Mouse (Mus musculus) kidney, postnatal 0 days (tissue): ENCODE data around the gene Gm20479. TPM values are rescaled to one million over a fixed set of nuclear protein-coding genes. Genes with fewer than 3 reads are reported as not detected.

Experiments used
- ATAC-seq: fragments of 200-750 bp; cut with Nextera tagmentation; replicated peaks from 2 replicates; pipeline ENCODE4 v1.8.0; 2017; ENCODE audit warnings: low read depth, moderate number of reproducible peaks, moderate TSS enrichment, moderate library complexity; ENCODE audit not compliant: low FRiP score
- DNase-seq: peaks from one replicate; pipeline ENCODE4 v3.0.0-alpha.2; 2016; ENCODE audit warnings: low spot score
- H3K27ac ChIP-seq: fragments of 300-500 bp; sonication (generic); 2 replicates; pipeline ENCODE4 v1.5.1; 2014; ENCODE audit warnings: mild to moderate bottlenecking
- H3K27me3 ChIP-seq: fragments of 300-500 bp; sonication (generic); 2 replicates; pipeline ENCODE4 v1.6.1; 2014; ENCODE audit warnings: low read length, mixed read lengths; ENCODE audit not compliant: insufficient read depth
- H3K36me3 ChIP-seq: fragments of 300-500 bp; sonication (generic); 2 replicates; pipeline ENCODE4 v1.6.1; 2014; ENCODE audit warnings: low read length, mixed read lengths; ENCODE audit not compliant: insufficient read depth
- H3K4me1 ChIP-seq: fragments of 300-500 bp; sonication (generic); replicated peaks from 2 replicates; pipeline ENCODE4 v1.6.1; 2014; ENCODE audit warnings: antibody characterized with exemption, low read length, mixed read lengths; ENCODE audit not compliant: insufficient read depth
- H3K4me2 ChIP-seq: fragments of 300-500 bp; sonication (generic); 2 replicates; pipeline ENCODE4 v1.6.1; 2014; ENCODE audit warnings: mild to moderate bottlenecking, low read length, moderate library complexity, mixed read lengths
- H3K4me3 ChIP-seq: fragments of 300-500 bp; sonication (generic); replicated peaks from 2 replicates; pipeline ENCODE4 v1.5.1; 2014; ENCODE audit warnings: low read depth, low read length
- H3K9ac ChIP-seq: fragments of 300-500 bp; sonication (generic); 2 replicates; pipeline ENCODE4 v1.6.1; 2014; ENCODE audit warnings: low read depth, low read length
- H3K9me3 ChIP-seq: fragments of 300-500 bp; sonication (generic); replicated peaks from 2 replicates; pipeline ENCODE4 v1.6.1; 2016; ENCODE audit warnings: low read length, inconsistent platforms, mixed read lengths
- CTCF ChIP-seq: IDR thresholded peaks from 2 replicates; pipeline ENCODE4 v1.5.1; 2016; ENCODE audit warnings: antibody characterized with exemption, low read depth, mild to moderate bottlenecking, moderate library complexity
- WGBS: fragments of 180-500 bp; shearing (Covaris S2); extraction: QIAGEN DNeasy Blood & Tissue Kit; methylation state at CpG from one replicate; pipeline ENCODE4 v1.1.7; 2014; 5-methylcytosine and 5-hydroxymethylcytosine counted together
- polyA plus RNA-seq: library from polyadenylated mRNA; unstranded; fragments of >200 nt; fragmentation: Nextera tagmentation; extraction: Ambion mirVana; gene quantifications from 2 replicates; pipeline ENCODE4 v1.2.1, GENCODE M21; 2015

The Gm20479 gene
- 0.57 TPM in 1 of 2 replicates, not detected in the other for polyA plus RNA-seq

- 3% methylated on average over 27 of the region's 27 CpGs for WGBS
- no peaks in the 10 kb centered on the region for H3K9me3 ChIP-seq
- peak within 1 kb of the TSS; percentile 54; the same call in 1 of the 2 replicates for H3K9ac ChIP-seq
- H3K36me3 ChIP-seq: 0 out of 2 replicates have a peak, but pooled peaks cover 3% of the 10 kb centered on the region
- H3K27me3 ChIP-seq: no peaks in the 10 kb centered on the region
- TF ChIP-seq CTCF: no peak
- no peak for ATAC-seq
- H3K27ac ChIP-seq: peak within 1 kb of the TSS; percentile 80
- DNase-seq: peak; percentile 74
- peak within 1 kb of the TSS; percentile 57 for H3K4me3 ChIP-seq
- peaks cover 14% of the 10 kb centered on the region for H3K4me1 ChIP-seq
- peak within 1 kb of the TSS; percentile 82 for H3K4me2 ChIP-seq
Observed at GRCm38 (mm10) chr7:27356861-27357594, at the start of gene Gm20479. Gene Gm20479, minus strand, starts transcription at chr7:27357419.

GRCm38 (mm10) chr7:27406481-27406880, 49.3 kb upstream of the Gm20479 start:
- no peak overlapping the region for H3K4me3 ChIP-seq
- peak; percentile 40; the same call in 1 of the 2 replicates for TF ChIP-seq CTCF
- WGBS: 83% methylated on average over 7 of the region's 7 CpGs
- no peak overlapping the region for H3K27ac ChIP-seq
- ATAC-seq: no peak
- no peak overlapping the region for H3K4me2 ChIP-seq
- H3K36me3 ChIP-seq: no peaks in the 10 kb centered on the region
- no peak overlapping the region for H3K9ac ChIP-seq
- no peaks in the 10 kb centered on the region; the same call in 1 of the 2 replicates for H3K4me1 ChIP-seq
- no peak for DNase-seq
- H3K9me3 ChIP-seq: no peaks in the 10 kb centered on the region
- H3K27me3 ChIP-seq: peaks cover 69% of the 10 kb centered on the region

- 6% methylated on average over 77 of the region's 81 CpGs for WGBS
- Histone ChIP-seq H3K27me3 (peaks cover 67% of the 10 kb centered on the region), H3K4me3 (no peak overlapping the region), H3K9me3 (no peaks in the 10 kb centered on the region), H3K9ac (no peak overlapping the region), H3K4me2 (0 out of 2 replicates have a peak overlapping the region, but pooled peaks have one; percentile 13), H3K4me1 (no peaks in the 10 kb centered on the region; the same call in 1 of the 2 replicates), H3K27ac (no peak overlapping the region), H3K36me3 (no peaks in the 10 kb centered on the region)
- no peak for TF ChIP-seq CTCF
- ATAC-seq (no peak), DNase-seq (no peak)
Observed at GRCm38 (mm10) chr7:27404203-27404942, 47.2 kb upstream of the Gm20479 start.

- Histone ChIP-seq H3K4me3 (no peak overlapping the region), H3K9ac (no peak overlapping the region), H3K4me2 (no peak overlapping the region), H3K9me3 (no peaks in the 10 kb centered on the region), H3K36me3 (no peaks in the 10 kb centered on the region), H3K4me1 (no peaks in the 10 kb centered on the region), H3K27ac (no peak overlapping the region), H3K27me3 (peaks cover 50% of the 10 kb centered on the region)
- 8% methylated on average over 16 of the region's 16 CpGs for WGBS
- ATAC-seq (peak; percentile 54; the same call in 1 of the 2 replicates), DNase-seq (peak; percentile 69)
- TF ChIP-seq CTCF: peak; percentile 75
Observed at GRCm38 (mm10) chr7:27402675-27403074, 45.5 kb upstream of the Gm20479 start.

GRCm38 (mm10) chr7:27400545-27400944, 43.3 kb upstream of the Gm20479 start:
- ATAC-seq (no peak), DNase-seq (no peak)
- H3K4me2 ChIP-seq: no peak overlapping the region
- peaks cover 51% of the 10 kb centered on the region for H3K27me3 ChIP-seq
- H3K9me3 ChIP-seq: no peaks in the 10 kb centered on the region
- H3K27ac ChIP-seq: no peak overlapping the region
- TF ChIP-seq CTCF: no peak
- no peak overlapping the region for H3K4me3 ChIP-seq
- no peak overlapping the region for H3K9ac ChIP-seq
- no peaks in the 10 kb centered on the region for H3K36me3 ChIP-seq
- WGBS: 70% methylated on average over 7 of the region's 7 CpGs
- no peaks in the 10 kb centered on the region; the same call in 1 of the 2 replicates for H3K4me1 ChIP-seq
